Mouse (Mus musculus) heart, postnatal 0 days (tissue): ENCODE results near the gene Fev. TPM values are rescaled to one million over a fixed set of nuclear protein-coding genes. Genes with fewer than 3 reads are reported as not detected.

Experiments used
- ATAC-seq: fragments of 200-750 bp; cut with Nextera tagmentation; 2 replicates; pipeline ENCODE4 v1.8.0; 2017; ENCODE audit warnings: low read depth, moderate number of reproducible peaks, moderate library complexity; ENCODE audit not compliant: insufficient read depth
- DNase-seq: peaks from one replicate; pipeline ENCODE4 v3.0.0-alpha.2; 2016; ENCODE audit warnings: low spot score
- H3K27ac ChIP-seq: fragments of 300-500 bp; sonication (generic); 2 replicates; pipeline ENCODE4 v1.5.1; 2014; ENCODE audit warnings: low read depth, mild to moderate bottlenecking
- H3K27me3 ChIP-seq: fragments of 300-500 bp; sonication (generic); 2 replicates; pipeline ENCODE4 v1.6.1; 2014; ENCODE audit warnings: low read length, mixed read lengths; ENCODE audit not compliant: control insufficient read depth, insufficient read depth
- H3K36me3 ChIP-seq: fragments of 300-500 bp; sonication (generic); replicated peaks from 2 replicates; pipeline ENCODE4 v1.6.1; 2014; ENCODE audit warnings: low read length, mixed read lengths; ENCODE audit not compliant: control insufficient read depth, insufficient read depth
- H3K4me1 ChIP-seq: fragments of 300-500 bp; sonication (generic); 2 replicates; pipeline ENCODE4 v1.6.1; 2014; ENCODE audit warnings: antibody characterized with exemption; ENCODE audit not compliant: control insufficient read depth, insufficient read depth
- H3K4me2 ChIP-seq: fragments of 300-500 bp; sonication (generic); 2 replicates; pipeline ENCODE4 v1.6.1; 2014; ENCODE audit warnings: low read depth, mild to moderate bottlenecking, low read length, moderate library complexity
- H3K4me3 ChIP-seq: fragments of 300-500 bp; sonication (generic); 2 replicates; pipeline ENCODE4 v1.5.1; 2014; ENCODE audit warnings: low read depth, low read length
- H3K9ac ChIP-seq: fragments of 300-500 bp; sonication (generic); replicated peaks from 2 replicates; pipeline ENCODE4 v1.6.1; 2014; ENCODE audit warnings: low read depth, low read length, mixed read lengths
- H3K9me3 ChIP-seq: fragments of 300-500 bp; sonication (generic); replicated peaks from 2 replicates; pipeline ENCODE4 v1.6.1; 2016; ENCODE audit warnings: low read length; ENCODE audit not compliant: control insufficient read depth
- CTCF ChIP-seq: IDR thresholded peaks from 2 replicates; pipeline ENCODE4 v1.5.1; 2016; ENCODE audit warnings: antibody characterized with exemption, control low read depth, low read depth
- EP300 ChIP-seq: IDR thresholded peaks from 2 replicates; pipeline ENCODE4 v1.6.1; 2016; ENCODE audit warnings: antibody characterized with exemption, low read depth
- WGBS: fragments of 180-500 bp; shearing (Covaris S2); extraction: QIAGEN DNeasy Blood & Tissue Kit; methylation state at CpG from one replicate; pipeline ENCODE4 v1.1.7; 2014; 5-methylcytosine and 5-hydroxymethylcytosine counted together
- polyA plus RNA-seq: library from polyadenylated mRNA; unstranded; fragments of >200 nt; fragmentation: Nextera tagmentation; extraction: Ambion mirVana; gene quantifications from 2 replicates; pipeline ENCODE4 v1.2.1, GENCODE M21; 2015
- total RNA-seq: library from RNA; depleted of rRNA; stranded (reverse); fragments of >200 nt; gene quantifications from 2 replicates; pipeline ENCODE4 v1.2.3, GENCODE M21; 2014; ENCODE audit warnings: low replicate concordance; rRNA removed

Gene Fev
- not detected in 2 replicates for total RNA-seq
- 0.23 and 0.34 TPM in 2 replicates for polyA plus RNA-seq

DNA sequence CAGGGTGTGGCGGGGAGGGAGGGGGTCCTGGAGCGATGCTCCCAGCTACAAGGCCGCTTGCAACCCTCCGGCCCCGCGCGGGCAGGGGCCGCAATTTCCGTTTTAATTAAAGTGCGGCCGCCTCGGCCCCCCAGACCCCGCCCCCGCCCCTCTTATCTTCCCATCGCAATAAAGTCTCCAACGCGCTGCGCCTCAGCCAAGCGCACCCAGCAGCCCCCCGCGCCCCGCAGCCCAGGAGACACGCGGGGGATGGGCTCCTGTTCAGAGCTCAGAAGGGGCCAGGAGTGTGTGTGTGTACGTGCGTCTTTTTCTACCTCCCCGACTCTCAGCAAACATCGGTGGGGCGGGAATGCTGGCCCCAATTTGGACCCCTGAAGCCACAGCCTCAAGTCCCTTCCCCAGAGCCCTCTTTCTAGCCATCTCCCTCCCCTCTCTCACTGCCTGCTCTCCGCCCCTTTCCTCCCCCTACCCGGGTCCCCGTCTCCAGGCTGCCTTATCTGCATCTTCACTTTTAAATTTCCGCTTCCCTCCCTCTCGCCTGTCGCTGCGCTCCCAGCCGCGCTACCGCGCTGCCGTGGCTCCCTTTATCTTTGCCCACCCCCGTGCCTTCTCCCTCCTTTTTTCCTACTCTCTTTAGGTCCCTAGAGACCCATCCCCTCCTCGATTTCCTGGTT, at the start of gene Fev:
Fev (minus strand) TSS at position 51 of the 674 bp plus-strand sequence.
- Histone ChIP-seq H3K4me1 (peaks cover 6% of the 10 kb centered on the region; the same call in 1 of the 2 replicates), H3K27me3 (peaks cover 90% of the 10 kb centered on the region), H3K4me3 (peak within 1 kb of the TSS; percentile 38), H3K27ac (no peak within 1 kb of the TSS), H3K36me3 (no peaks in the 10 kb centered on the region), H3K4me2 (peak within 1 kb of the TSS; percentile 54), H3K9me3 (no peaks in the 10 kb centered on the region), H3K9ac (no peak within 1 kb of the TSS)
- no peak for DNase-seq
- TF ChIP-seq CTCF (no peak), EP300 (no peak)
- under 1% methylated on average over 43 of the region's 43 CpGs for WGBS
- ATAC-seq = no peak

DNA sequence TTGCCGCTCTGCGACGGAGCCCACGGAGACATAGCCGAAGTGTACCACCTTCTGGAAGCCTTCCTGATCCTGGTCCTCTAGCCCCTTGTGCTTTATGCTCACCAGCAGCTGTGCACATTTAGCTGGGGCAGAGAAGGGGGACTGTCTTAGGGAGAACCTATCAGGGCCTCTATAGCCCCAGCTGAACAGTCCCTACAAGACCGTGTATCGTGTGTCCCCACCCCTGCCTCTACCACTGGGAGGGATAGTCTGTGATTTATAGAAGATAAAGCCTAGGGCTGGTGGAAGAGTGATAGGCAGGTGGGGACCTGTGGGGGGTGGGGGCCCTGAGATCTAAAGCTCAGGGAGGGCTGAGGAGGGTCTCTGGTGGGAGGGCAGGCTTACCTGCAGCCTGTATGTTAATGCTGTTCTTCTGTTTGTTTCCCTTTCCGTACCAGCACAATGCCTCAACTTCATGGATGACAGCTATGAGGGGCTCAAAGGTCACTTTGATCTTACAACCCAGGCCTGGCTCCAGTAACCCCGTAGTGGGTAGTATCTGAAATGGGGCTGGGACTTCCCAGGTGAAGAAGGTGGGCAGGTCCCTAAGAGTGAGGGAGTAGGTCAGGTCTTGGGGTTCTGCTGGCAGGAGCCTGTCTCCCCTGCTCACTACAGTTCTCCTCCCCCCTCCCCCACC, 42.5 kb upstream of the Fev start:
- Histone ChIP-seq H3K4me1 (no peaks in the 10 kb centered on the region), H3K27me3 (peaks cover 30% of the 10 kb centered on the region; the same call in 1 of the 2 replicates), H3K9me3 (no peaks in the 10 kb centered on the region), H3K9ac (no peak overlapping the region), H3K27ac (no peak overlapping the region), H3K4me2 (no peak overlapping the region), H3K4me3 (no peak overlapping the region), H3K36me3 (no peaks in the 10 kb centered on the region)
- TF ChIP-seq EP300 (no peak), CTCF (no peak)
- DNase-seq = no peak
- WGBS = 75% methylated on average over 9 of the region's 9 CpGs
- ATAC-seq = no peak

DNA sequence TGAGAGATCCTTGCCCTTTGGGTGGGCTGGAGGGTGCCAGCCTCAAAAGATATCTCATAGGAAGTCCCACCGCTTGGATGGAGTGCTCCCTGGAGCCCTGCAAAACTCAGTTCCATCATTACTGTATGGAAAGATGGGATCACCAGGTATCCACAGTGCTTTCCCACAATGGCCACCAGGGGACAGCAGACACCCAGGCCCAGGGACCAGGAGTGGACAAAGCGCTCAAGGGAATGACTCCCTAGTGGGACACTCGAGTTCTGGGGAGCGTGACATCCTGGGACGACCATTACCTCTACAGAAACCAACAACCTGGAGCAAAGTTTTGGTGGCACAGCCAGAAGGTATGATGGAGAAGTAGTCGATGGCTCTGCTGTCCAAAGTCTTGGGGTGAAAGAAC, 41.5 kb upstream of the Fev start:
- H3K4me3 ChIP-seq = no peak overlapping the region

DNA sequence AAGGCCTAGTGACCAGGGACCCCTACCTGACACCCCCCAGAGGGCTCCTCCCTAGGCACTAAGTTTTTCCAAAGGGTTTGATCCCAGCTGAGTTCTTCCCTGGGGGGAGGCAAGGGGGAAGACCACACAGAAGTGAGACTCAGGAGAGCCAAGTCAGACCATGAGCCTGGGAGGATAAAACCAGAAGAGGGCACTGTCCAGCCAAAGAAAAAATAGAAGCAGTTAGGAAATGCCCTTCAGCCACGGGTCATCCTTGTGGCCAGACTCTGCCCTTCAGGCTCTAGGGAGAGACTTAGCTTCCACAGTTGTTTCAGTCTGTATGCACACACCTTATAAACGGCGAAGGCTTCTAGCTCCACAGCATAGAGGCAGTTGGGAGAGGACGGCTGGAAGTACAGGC, 39.2 kb upstream of the Fev start:
- DNase-seq = no peak
- 52% methylated on average over 4 of the region's 4 CpGs for WGBS
- H3K27ac ChIP-seq = no peak overlapping the region

More for the DNA sequence above, 41.5 kb upstream of the Fev start:
- ATAC-seq = no peak; the same call in 1 of the 2 replicates
- DNase-seq = no peak
- Histone ChIP-seq H3K9ac (no peak overlapping the region), H3K4me1 (no peaks in the 10 kb centered on the region), H3K4me2 (no peak overlapping the region), H3K36me3 (no peaks in the 10 kb centered on the region), H3K27ac (no peak overlapping the region), H3K27me3 (peaks cover 31% of the 10 kb centered on the region; the same call in 1 of the 2 replicates), H3K9me3 (no peaks in the 10 kb centered on the region)
- TF ChIP-seq EP300 (no peak), CTCF (peak; percentile 80)
- WGBS = 33% methylated on average over 6 of the region's 6 CpGs

DNA sequence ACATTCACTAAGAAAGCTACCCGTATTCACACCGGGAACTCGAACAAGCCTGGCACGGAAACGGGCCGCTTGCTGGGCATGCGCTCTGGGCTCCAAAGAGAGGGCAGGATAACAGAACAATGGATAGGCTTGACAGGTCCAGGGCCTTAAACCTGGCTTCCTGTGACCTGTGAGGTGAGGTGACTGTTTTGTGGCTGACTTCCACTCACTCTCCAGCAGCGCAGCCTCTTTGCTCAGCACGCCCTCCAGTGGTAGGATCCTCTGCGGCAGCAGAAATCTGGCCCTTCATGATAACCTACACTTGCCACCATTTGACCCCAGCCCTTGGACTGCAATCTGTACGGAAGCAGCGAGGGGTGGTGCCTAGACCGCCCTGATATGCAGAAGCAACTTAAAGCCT, 30.5 kb upstream of the Fev start:
- DNase-seq = no peak
- no peak overlapping the region for H3K4me2 ChIP-seq
- TF ChIP-seq CTCF = no peak
- no peak for TF ChIP-seq EP300
- H3K27ac ChIP-seq = no peak overlapping the region
- no peak overlapping the region for H3K4me3 ChIP-seq
- ATAC-seq = no peak
- no peaks in the 10 kb centered on the region for H3K36me3 ChIP-seq
- H3K27me3 ChIP-seq = peaks cover 5% of the 10 kb centered on the region; the same call in 1 of the 2 replicates
- H3K9me3 ChIP-seq = 0 out of 2 replicates have a peak, but pooled peaks cover 4% of the 10 kb centered on the region
- 28% methylated on average over 13 of the region's 13 CpGs for WGBS
- no peak overlapping the region for H3K9ac ChIP-seq
- H3K4me1 ChIP-seq = no peaks in the 10 kb centered on the region

More for the DNA sequence above, 39.2 kb upstream of the Fev start:
- no peaks in the 10 kb centered on the region for H3K36me3 ChIP-seq
- ATAC-seq = no peak
- H3K4me1 ChIP-seq = no peaks in the 10 kb centered on the region
- H3K9me3 ChIP-seq = no peaks in the 10 kb centered on the region
- no peak overlapping the region for H3K4me2 ChIP-seq
- H3K9ac ChIP-seq = no peak overlapping the region
- peak; percentile 14; the same call in 1 of the 2 replicates for TF ChIP-seq CTCF
- TF ChIP-seq EP300 = no peak
- no peak overlapping the region for H3K4me3 ChIP-seq
- H3K27me3 ChIP-seq = peaks cover 31% of the 10 kb centered on the region; the same call in 1 of the 2 replicates
